Mouse (Mus musculus) cortical plate, adult 2 months (tissue): ENCODE data around the gene Cdh26. TPM values are rescaled to one million over a fixed set of nuclear protein-coding genes. Genes with fewer than 3 reads are reported as not detected.

ENCODE experiments used
- H3K27ac ChIP-seq: fragments of 200-500 bp; 2 replicates; pipeline ENCODE4 v1.5.1; 2012; ENCODE audit warnings: low read length, control low read depth, inconsistent platforms; ENCODE audit not compliant: insufficient read depth
- H3K4me1 ChIP-seq: fragments of 200-500 bp; 2 replicates; pipeline ENCODE4 v1.6.1; 2011; ENCODE audit warnings: low read length; ENCODE audit not compliant: control insufficient read depth, insufficient read depth
- H3K4me3 ChIP-seq: fragments of 200-500 bp; 2 replicates; pipeline ENCODE4 v1.5.1; 2011; ENCODE audit warnings: mild to moderate bottlenecking, low read length, control low read depth; ENCODE audit not compliant: insufficient read depth
- CTCF ChIP-seq: fragments of 200-500 bp; IDR thresholded peaks from 2 replicates; pipeline ENCODE4 v1.5.1; 2011; ENCODE audit warnings: mild to moderate bottlenecking, control low read depth, low read length; ENCODE audit not compliant: insufficient read depth; ENCODE audit errors: extremely low read depth
- POLR2A ChIP-seq: fragments of 200-500 bp; IDR thresholded peaks from 2 replicates; pipeline ENCODE4 v1.6.1; 2011; ENCODE audit warnings: mild to moderate bottlenecking, low read length, control low read depth; ENCODE audit not compliant: insufficient read depth; ENCODE audit errors: extremely low read depth
- polyA plus RNA-seq: library from polyadenylated mRNA; depleted of rRNA; stranded (reverse); fragments of >200 nt; gene quantifications from 2 replicates; pipeline ENCODE4 v1.2.3, GENCODE M21; 2012

The Cdh26 gene
- polyA plus RNA-seq, 1 experiment = 0.23 TPM

DNA sequence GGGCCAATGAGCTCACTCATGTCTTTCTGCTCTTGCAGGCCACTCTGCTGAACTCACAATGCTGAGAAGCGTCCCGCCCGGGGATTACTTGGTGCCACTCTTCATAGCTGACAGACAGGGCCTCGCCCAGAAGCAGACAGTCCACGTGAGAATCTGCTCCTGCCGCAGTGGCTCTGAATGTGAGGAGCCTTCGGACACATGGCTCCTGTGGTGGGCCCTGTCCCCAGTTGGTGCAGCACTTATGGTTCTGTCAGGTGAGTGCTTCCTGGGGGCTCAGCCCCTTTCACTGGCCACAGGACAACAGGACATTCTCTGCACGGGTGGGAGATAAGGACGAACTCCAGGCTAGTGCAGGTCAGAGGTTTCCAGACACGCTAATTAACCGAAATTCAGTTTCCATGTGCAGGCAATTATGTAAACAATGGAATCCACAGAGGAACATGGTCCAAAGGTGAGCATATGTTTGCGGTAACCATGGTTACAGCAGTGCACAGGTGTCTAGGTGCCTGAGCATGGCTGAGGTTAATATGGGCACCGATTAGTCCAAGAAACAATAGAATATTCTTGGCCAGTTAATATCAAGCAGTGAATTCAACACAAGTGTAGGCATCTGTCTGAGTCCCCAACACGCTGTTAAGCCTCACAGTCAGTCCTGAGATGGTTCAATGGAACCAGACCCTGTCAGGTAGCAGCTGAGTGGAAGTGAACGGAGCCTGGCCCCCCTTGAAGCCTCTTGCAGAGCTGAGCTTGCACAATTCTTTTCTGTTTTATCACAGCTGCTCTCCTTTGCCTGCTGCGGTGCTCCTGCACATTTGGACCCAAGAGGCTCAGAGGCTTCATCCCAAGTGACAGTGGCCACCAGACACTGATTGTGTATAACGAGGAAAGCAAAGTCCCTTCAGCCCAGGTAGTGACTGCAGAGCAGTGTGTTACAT lies 41.5 kb downstream of the Cdh26 start:
- H3K4me1 ChIP-seq = no peaks in the 10 kb centered on the region
- no peak overlapping the region for H3K4me3 ChIP-seq
- TF ChIP-seq POLR2A (no peak), CTCF (no peak)
- H3K27ac ChIP-seq = no peak overlapping the region

DNA sequence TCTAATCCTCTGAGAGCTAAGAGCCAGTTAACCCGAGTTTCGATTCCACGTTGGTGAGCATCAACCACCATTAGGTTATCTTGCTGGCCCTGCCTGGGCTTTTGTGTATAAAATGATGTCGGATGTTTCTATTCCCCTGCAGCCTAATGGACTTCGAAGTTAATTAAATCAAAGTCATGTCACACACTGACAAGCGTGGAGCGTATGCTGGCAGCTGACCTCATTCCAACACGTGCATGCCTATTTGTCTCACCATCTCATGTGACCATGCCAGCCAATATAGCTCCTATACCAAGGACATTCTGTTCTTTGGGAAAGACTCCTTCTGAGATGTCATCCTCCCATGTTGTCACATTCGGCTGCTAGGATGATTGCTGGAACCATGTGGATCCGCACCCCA lies 43.6 kb downstream of the Cdh26 start:
- Histone ChIP-seq H3K4me1 (no peaks in the 10 kb centered on the region), H3K4me3 (no peak overlapping the region), H3K27ac (no peak overlapping the region)
- TF ChIP-seq POLR2A (no peak), CTCF (no peak)

DNA sequence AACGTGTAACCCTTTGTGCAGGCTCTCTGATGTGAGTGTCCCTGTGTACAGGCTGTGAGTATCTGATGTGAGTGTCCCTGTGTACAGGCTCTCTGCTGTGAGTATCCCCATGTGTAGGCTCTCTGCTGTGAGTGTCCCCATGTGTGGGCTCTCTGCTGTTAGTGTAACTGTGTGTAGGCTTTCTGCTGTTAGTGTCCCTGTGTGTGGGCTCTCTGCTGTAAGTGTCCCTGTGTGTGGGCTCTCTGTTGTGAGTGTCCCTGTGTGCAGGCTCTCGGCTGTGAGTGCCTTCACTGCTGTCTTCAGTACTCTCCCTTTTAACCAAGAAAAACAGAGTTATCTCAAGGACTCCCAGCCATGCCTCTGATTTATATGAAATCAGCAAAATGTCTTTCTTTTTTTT lies 46.9 kb downstream of the Cdh26 start:
- no peak overlapping the region for H3K27ac ChIP-seq
- H3K4me3 ChIP-seq = no peak overlapping the region
- TF ChIP-seq POLR2A = no peak
- TF ChIP-seq CTCF = no peak
- H3K4me1 ChIP-seq = no peaks in the 10 kb centered on the region

DNA sequence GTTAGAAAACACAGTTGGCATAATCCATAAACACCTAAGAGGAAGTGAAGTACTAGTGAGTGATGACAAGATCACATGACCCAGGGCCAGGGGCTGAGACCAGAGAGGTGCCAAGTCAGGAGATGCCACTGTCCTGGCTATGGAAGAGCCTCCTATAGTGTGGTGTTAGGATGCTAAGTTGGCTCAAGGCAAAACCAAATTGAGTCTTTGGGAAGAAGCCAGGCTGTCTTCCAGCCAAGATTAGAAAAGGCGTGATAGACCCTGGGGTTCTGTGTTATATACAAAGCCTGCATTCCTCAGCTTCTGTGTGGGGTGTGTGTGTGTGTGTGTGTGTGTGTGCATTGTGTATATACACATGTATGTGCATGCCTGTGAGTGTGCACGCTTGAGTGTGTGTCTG lies 48.7 kb downstream of the Cdh26 start:
- TF ChIP-seq CTCF (no peak), POLR2A (no peak)
- Histone ChIP-seq H3K4me3 (no peak overlapping the region), H3K27ac (no peak overlapping the region), H3K4me1 (no peaks in the 10 kb centered on the region)

DNA sequence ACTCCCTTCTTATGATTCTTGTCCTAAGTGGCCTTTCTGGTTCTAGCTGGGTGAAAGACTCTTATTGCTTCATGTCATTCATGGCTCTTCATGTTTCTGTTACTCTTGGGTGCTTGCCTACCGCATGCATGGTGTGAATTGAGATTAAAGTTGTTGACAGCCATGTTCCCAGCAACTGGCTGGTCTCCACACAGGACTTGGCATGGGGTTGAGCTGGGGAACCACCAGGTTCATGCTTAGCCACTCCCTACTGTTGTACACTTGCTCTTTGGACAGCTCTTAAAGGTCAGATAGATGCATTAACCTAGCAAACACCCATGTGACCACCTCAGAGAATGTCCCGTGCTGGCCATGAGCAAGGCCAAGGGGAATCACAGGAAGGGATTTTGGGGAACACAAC lies 50.6 kb downstream of the Cdh26 start:
- no peak for TF ChIP-seq POLR2A
- no peak for TF ChIP-seq CTCF
- Histone ChIP-seq H3K4me1 (no peaks in the 10 kb centered on the region), H3K27ac (no peak overlapping the region), H3K4me3 (no peak overlapping the region)

DNA sequence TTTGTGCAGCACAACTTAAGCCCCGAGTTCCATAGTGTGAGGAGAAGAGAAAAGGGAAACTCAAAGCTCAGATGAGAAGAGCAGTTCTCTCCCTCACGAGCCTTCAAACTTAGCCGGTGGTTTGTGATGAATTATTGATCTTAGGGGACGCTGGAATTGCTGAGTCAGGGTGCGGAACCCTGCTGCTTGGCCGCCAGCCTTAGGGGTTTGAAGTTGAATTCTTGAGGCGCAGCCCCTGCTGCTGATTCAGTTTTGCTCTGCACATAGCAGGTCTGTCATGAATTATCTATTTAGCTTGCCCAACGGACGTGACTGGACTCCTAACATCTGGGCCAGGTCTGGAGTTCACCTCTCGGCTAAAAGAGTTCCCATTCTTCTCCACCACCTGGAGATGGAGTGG lies 53.1 kb downstream of the Cdh26 start:
- H3K4me3 ChIP-seq = no peak overlapping the region
- no peak overlapping the region for H3K27ac ChIP-seq
- no peaks in the 10 kb centered on the region for H3K4me1 ChIP-seq
- no peak for TF ChIP-seq POLR2A
- no peak for TF ChIP-seq CTCF

DNA sequence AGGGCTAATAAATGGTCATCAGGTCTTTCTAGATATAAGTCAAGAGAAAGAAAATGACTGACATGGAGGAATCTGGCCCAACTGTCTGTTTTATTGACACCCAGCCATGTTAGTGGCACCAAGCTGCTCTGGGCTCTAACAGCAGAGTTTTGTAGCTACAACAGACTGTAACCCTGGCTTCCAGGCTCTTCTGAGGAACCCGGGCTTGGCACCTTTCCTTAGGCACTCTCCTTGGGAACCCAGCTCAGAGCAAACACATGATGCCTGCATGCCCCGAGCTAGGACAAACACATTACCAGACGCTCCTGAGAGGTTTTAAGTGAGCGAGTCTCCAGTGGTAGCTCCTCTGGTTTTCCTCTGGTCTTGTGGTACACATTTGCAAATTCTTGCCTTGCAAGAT lies 57.9 kb downstream of the Cdh26 start:
- Histone ChIP-seq H3K4me3 (no peak overlapping the region), H3K27ac (no peak overlapping the region), H3K4me1 (no peaks in the 10 kb centered on the region)
- TF ChIP-seq CTCF = no peak
- no peak for TF ChIP-seq POLR2A

DNA sequence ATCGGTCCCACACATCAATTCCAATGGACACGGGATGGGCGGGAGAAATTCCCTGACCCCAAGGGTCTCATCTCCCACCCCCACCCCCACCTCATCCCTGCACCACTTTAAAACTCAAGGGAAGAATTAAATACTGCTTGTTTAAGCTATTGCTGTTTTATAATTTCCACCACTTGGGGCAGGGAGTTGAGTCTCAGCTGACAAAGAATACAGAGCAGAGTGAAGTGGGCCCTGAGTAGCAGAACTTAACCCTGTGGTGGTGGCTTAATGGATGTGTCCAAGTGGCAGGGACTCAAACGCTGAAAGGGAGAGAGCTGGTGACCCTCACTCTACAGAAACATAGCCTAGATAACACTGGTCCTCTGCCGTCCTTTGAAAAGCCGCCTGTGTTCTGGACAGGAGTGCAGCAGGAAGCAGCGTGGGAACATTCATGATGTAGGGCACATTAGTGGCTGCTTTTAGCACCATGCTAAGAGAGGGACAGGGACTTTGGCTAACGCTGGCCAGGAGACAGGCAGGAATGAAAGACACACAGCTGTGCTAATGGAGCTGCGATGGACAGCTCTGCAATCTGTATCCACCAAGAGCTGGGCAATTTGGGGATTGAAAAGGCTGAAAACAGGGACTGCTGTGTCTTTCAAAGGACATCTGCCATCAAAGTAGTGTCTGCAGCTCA lies 60.1 kb downstream of the Cdh26 start:
- Histone ChIP-seq H3K4me3 (no peak overlapping the region), H3K27ac (no peak overlapping the region), H3K4me1 (no peaks in the 10 kb centered on the region)
- TF ChIP-seq CTCF (no peak), POLR2A (no peak)

DNA sequence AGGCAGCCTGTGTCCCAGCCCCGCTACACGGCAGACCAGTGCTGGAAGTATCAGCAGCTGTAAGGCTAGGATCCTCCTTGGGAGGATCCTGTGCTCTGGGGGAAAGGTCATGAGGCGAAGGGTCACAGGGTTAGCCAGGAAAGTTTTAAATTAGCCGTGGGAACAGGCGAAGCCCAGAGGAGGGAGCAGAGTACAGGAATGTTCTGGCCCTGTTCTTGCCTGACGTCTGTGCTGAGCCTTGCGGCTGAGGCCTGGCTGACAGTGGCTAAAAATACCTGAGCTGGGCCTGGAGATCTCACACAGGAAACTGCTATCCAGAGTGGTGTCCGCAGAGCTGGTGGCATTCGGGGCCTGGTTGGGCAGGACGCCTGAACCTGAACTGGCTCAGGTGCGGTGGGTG lies 63.7 kb downstream of the Cdh26 start:
- no peak overlapping the region for H3K27ac ChIP-seq
- H3K4me3 ChIP-seq = no peak overlapping the region
- H3K4me1 ChIP-seq = no peaks in the 10 kb centered on the region
- TF ChIP-seq CTCF (no peak), POLR2A (no peak)

DNA sequence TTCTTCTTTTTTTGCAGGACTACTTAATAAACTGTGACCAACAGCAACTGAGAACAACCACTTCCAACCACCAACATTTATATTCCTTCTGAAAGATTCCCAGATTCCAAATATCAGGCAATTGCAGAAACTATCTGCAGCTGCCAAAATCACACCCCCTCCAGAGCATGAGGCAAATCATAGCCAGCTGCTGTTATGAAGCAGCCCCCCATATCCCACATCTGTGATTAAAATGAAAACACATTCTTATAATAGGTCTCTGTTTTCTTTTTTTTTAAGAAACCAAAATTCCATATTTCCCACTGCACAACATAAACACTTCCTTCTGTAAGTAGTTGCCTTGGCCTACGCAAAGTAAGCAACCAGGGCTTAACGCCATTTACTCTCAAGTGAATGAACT lies 65.5 kb downstream of the Cdh26 start:
- Histone ChIP-seq H3K4me3 (no peak overlapping the region), H3K27ac (no peak overlapping the region), H3K4me1 (no peaks in the 10 kb centered on the region)
- no peak for TF ChIP-seq CTCF
- TF ChIP-seq POLR2A = no peak
